Mouse (Mus musculus) G1E (cell line): Measurements from ENCODE around the gene Ahsa2. TPM values are rescaled to one million over a fixed set of nuclear protein-coding genes. Genes with fewer than 3 reads are reported as not detected.
A peak's percentile ranks its signal among the peaks of the same experiment; 100 is the strongest.
"Not testable (repeated sequence)": the region's sequence is repeated elsewhere in the genome, so short reads cannot be mapped to it uniquely, and the experiment has no call there.

ENCODE experiments used
- ATAC-seq: 2 replicates; pipeline ENCODE4 v1.8.0; 2016; ENCODE audit warnings: mild to moderate bottlenecking; ENCODE audit not compliant: insufficient number of reproducible peaks, poor library complexity, low FRiP score, severe bottlenecking; ENCODE audit errors: extremely low read depth
- DNase-seq: peaks from one replicate; pipeline ENCODE4 v3.0.0; 2012; ENCODE audit warnings: low spot score
- H3K27me3 ChIP-seq: 2 replicates; pipeline ENCODE4 v1.6.1; 2012; ENCODE audit warnings: mild to moderate bottlenecking, low read length, inconsistent platforms; ENCODE audit not compliant: insufficient read depth
- H3K36me3 ChIP-seq: replicated peaks from 2 replicates; pipeline ENCODE3; 2012; ENCODE audit warnings: mild to moderate bottlenecking, inconsistent platforms
- H3K4me1 ChIP-seq: 2 replicates; pipeline ENCODE4 v1.6.1; 2012; ENCODE audit warnings: low read depth, low read length, inconsistent platforms, mixed read lengths; ENCODE audit not compliant: insufficient read depth
- H3K4me3 ChIP-seq: 2 replicates; pipeline ENCODE4 v1.5.1; 2012; ENCODE audit warnings: low read depth, mild to moderate bottlenecking, inconsistent platforms, low read length, moderate library complexity, mixed read lengths
- H3K9me3 ChIP-seq: replicated peaks from 2 replicates; pipeline ENCODE4 v1.6.1; 2012; ENCODE audit warnings: inconsistent platforms
- CTCF ChIP-seq: IDR thresholded peaks from 2 replicates; pipeline ENCODE4 v1.5.1; 2012; ENCODE audit warnings: low read depth, low read length, inconsistent platforms, mixed read lengths
- GATA1 ChIP-seq: IDR thresholded peaks from 2 replicates; pipeline ENCODE4 v1.6.1; 2012; ENCODE audit warnings: borderline replicate concordance, low read length, inconsistent platforms, mixed read lengths
- GATA2 ChIP-seq: IDR thresholded peaks from 2 replicates; pipeline ENCODE4 v1.6.1; 2012; ENCODE audit warnings: low read depth, low read length, inconsistent platforms, borderline replicate concordance
- POLR2AphosphoS5 ChIP-seq: IDR thresholded peaks from 2 replicates; pipeline ENCODE4 v1.6.1; 2012; ENCODE audit warnings: low read depth, low read length, inconsistent platforms; ENCODE audit not compliant: insufficient replicate concordance
- TAL1 ChIP-seq: conservative IDR thresholded peaks from 2 replicates; pipeline ENCODE4 v1.6.1; 2012; ENCODE audit warnings: low read depth, low read length, inconsistent platforms, mixed read lengths
- polyA plus RNA-seq: library from polyadenylated mRNA; stranded (reverse); fragments of >175 nt; gene quantifications from 2 replicates; pipeline ENCODE4 v1.2.3, GENCODE M21; 2012
- total RNA-seq, 2 experiments: library from RNA; stranded (forward) in 1 of 2; stranded (reverse) in 1 of 2; fragments of 200-1000 nt in 1 of 2; fragments of >200 nt in 1 of 2; fragmentation: Nextera tagmentation in 1 of 2; gene quantifications; 2 replicates each; pipeline ENCODE4 v1.2.3; 2014 to 2017

Gene Ahsa2
- total and polyA plus RNA-seq, 3 experiments, result 14.0 to 42.4 (median 36.6) TPM

GRCm38 (mm10) chr11:23498609-23499008, 779 bp upstream of the Ahsa2 start:
- Histone ChIP-seq H3K9me3 (no peaks in the 10 kb centered on the region), H3K27me3 (peaks cover 12% of the 10 kb centered on the region), H3K36me3 (peaks cover 31% of the 10 kb centered on the region), H3K4me1 (peaks cover 38% of the 10 kb centered on the region), H3K4me3 (peak overlapping the region; percentile 99)
- TF ChIP-seq GATA2 (no peak), GATA1 (no peak), CTCF (no peak), TAL1 (no peak), POLR2AphosphoS5 (no peak)
- DNase-seq, result peak; percentile 18
- no peak for ATAC-seq

DNA sequence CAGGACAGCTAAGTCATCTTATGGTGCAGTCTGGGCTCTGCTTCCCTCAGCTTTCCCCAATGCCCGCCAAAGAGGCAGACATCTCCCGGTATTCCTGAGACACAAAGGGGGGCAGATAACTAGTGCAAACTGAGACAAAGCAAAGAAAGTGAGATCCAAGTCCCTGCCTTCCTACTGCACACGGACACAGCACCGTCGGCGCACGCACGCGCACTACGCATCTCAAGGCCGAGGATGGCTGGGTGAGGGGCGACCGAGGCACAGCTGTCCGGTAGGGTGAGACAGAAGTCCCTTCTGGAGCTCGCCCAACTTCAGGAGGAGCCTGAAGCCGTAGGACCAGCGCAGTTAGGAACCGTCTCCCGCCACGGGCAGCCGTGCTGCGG, 504 bp downstream of the Ahsa2 start:
- TF ChIP-seq POLR2AphosphoS5 (no peak), GATA2 (no peak), TAL1 (no peak), CTCF (no peak), GATA1 (no peak)
- H3K4me3 ChIP-seq, result peak overlapping the region; percentile 99
- peaks cover 6% of the 10 kb centered on the region for H3K27me3 ChIP-seq
- H3K4me1 ChIP-seq, result peaks cover 38% of the 10 kb centered on the region
- no peaks in the 10 kb centered on the region for H3K9me3 ChIP-seq
- H3K36me3 ChIP-seq, result peaks cover 44% of the 10 kb centered on the region
- DNase-seq (peak; percentile 45), ATAC-seq (no peak)

GRCm38 (mm10) chr11:23496661-23497060, 1.2 kb downstream of the Ahsa2 start:
- ATAC-seq, result no peak
- H3K4me1 ChIP-seq, result peaks cover 38% of the 10 kb centered on the region
- TF ChIP-seq TAL1, result no peak
- no peak for TF ChIP-seq GATA2
- TF ChIP-seq GATA1, result no peak
- TF ChIP-seq CTCF, result no peak
- no peak for TF ChIP-seq POLR2AphosphoS5

DNA sequence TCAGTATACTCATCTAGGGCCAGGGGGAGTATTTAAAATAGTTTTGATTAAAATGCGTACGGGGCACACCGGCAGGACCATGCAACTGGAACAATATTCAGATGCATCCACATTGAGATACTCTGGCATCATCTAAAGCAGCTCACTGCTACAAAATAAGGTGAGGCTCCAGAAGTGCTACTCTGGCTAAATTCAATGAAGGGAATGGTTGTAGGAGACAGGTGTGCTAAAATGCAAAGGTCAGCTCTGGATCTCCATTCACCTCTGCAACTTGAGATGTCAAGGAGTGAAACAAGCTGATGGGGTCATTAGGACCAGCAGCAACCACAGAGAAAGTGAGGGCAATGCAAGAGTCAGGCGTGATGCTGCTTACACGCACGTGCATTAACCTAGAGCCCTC, 2.6 kb downstream of the Ahsa2 start:
- Histone ChIP-seq H3K9me3 (no peaks in the 10 kb centered on the region), H3K4me3 (no peak overlapping the region), H3K4me1 (peaks cover 38% of the 10 kb centered on the region), H3K27me3 (0 out of 2 replicates have a peak, but pooled peaks cover 3% of the 10 kb centered on the region), H3K36me3 (peaks cover 65% of the 10 kb centered on the region)
- DNase-seq (no peak), ATAC-seq (no peak)
- TF ChIP-seq TAL1 (no peak), POLR2AphosphoS5 (no peak), GATA1 (no peak), GATA2 (no peak), CTCF (no peak)

More at GRCm38 (mm10) chr11:23496661-23497060, 1.2 kb downstream of the Ahsa2 start:
- Histone ChIP-seq H3K9me3 (no peaks in the 10 kb centered on the region), H3K36me3 (peaks cover 50% of the 10 kb centered on the region), H3K27me3 (peaks cover 6% of the 10 kb centered on the region), H3K4me3 (peak overlapping the region; percentile 99; the same call in 1 of the 2 replicates)
- no peak for DNase-seq

DNA sequence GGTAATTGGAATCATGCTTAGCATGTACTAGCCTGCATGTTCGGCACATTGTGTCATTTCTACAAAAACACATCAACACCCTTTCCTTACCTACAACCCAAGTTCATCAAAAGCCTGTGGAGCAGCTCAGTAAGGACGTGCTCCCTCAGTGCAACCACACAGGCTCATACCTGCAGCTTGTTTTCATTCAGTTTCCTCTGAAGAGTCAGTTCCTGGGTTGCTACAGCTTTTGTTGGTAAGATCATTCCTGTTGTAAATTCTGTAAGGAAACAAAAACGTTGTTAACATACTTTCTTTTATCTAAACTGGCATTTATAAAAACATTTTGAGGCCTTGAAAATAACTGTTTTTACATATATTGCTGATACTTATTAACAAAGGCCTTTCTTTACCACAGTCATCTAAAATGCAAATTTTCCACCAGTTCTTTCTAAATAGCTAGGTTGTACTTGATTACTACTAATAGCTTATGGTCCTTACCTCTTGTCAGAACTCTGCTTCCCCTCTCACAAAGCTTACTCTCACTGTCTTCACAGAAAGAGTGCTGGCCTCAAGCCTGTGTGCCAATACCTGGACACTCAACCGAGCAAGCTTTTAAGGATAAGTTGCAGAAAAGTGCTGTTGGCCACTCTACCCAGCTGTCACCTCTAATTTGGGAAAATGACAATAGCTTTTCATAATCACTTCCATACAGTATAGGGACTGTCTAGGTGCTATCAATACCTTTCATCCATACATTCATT, 5.6 kb downstream of the Ahsa2 start:
- Histone ChIP-seq H3K36me3 (peaks cover 95% of the 10 kb centered on the region), H3K27me3 (no peaks in the 10 kb centered on the region), H3K9me3 (no peaks in the 10 kb centered on the region), H3K4me1 (peaks cover 31% of the 10 kb centered on the region), H3K4me3 (no peak overlapping the region)
- no peak for ATAC-seq
- TF ChIP-seq TAL1, result no peak
- DNase-seq, result no peak

DNA sequence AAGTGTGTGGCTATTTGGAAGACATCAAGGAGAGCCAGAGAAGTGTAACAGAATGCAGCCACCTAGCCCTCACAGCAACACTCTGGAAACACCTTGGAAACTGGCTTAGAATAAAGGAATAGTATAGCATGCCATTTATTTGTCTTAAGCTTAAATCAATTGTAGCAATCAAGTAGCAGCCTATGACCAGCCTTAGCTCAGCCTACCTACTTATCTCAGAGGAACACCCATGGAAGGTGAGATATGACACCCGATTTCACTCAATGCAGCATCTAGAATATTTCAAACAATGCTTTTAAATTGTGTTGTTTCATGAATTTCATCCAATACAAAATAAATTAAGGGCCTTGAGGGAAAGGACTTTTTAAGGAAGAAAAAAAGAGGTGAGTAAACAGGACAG, 7.9 kb downstream of the Ahsa2 start:
- TF ChIP-seq POLR2AphosphoS5 (no peak), GATA2 (no peak)
- no peak for DNase-seq
- Histone ChIP-seq H3K4me3 (no peak overlapping the region), H3K4me1 (peaks cover 11% of the 10 kb centered on the region; the same call in 1 of the 2 replicates), H3K27me3 (no peaks in the 10 kb centered on the region), H3K9me3 (no peaks in the 10 kb centered on the region), H3K36me3 (peaks cover 93% of the 10 kb centered on the region)
- no peak for ATAC-seq

GRCm38 (mm10) chr11:23465862-23466261, 32.0 kb downstream of the Ahsa2 start:
- not testable (repeated sequence) for ATAC-seq, H3K4me1 ChIP-seq, DNase-seq, H3K27me3 ChIP-seq, H3K4me3 ChIP-seq, H3K9me3 ChIP-seq
- H3K36me3 ChIP-seq, result peaks cover 64% of the 10 kb centered on the region

Other genes with a start within 250 kb of the Ahsa2 start
- 213 and 219 TPM in 2 replicates for gene Xpo1, start 242.0 kb downstream of the Ahsa2 start, total RNA-seq (2014; fragmentation: Nextera tagmentation)
- gene Xpo1, start 242.0 kb downstream of the Ahsa2 start, total RNA-seq (2017), result 281 and 334 TPM in 2 replicates
- gene Xpo1, start 242.0 kb downstream of the Ahsa2 start, polyA plus RNA-seq, result 31.2 and 34.3 TPM in 2 replicates
- 148 and 165 TPM in 2 replicates for gene Usp34, start 191.1 kb downstream of the Ahsa2 start, total RNA-seq (2014; fragmentation: Nextera tagmentation)
- gene Usp34, start 191.1 kb downstream of the Ahsa2 start, total RNA-seq (2017), result 52.0 and 54.8 TPM in 2 replicates
- gene Usp34, start 191.1 kb downstream of the Ahsa2 start, polyA plus RNA-seq, result 1.3 and 2.5 TPM in 2 replicates
- not detected in 2 replicates for gene 1700093K21Rik, start 23.1 kb upstream of the Ahsa2 start, total RNA-seq (2014; fragmentation: Nextera tagmentation)
- gene 1700093K21Rik, start 23.1 kb upstream of the Ahsa2 start, total RNA-seq (2017), result not detected in 2 replicates
- not detected in 2 replicates for gene 1700093K21Rik, start 23.1 kb upstream of the Ahsa2 start, polyA plus RNA-seq
- gene 0610010F05Rik, start 135.6 kb upstream of the Ahsa2 start, total RNA-seq (2014; fragmentation: Nextera tagmentation), result 42.1 and 50.9 TPM in 2 replicates
- gene 0610010F05Rik, start 135.6 kb upstream of the Ahsa2 start, total RNA-seq (2017), result 36.5 and 43.9 TPM in 2 replicates
- 3.3 and 5.5 TPM in 2 replicates for gene 0610010F05Rik, start 135.6 kb upstream of the Ahsa2 start, polyA plus RNA-seq
- 50.6 and 54.6 TPM in 2 replicates for gene Pus10, start 167.6 kb upstream of the Ahsa2 start, total RNA-seq (2014; fragmentation: Nextera tagmentation)
- 38.7 and 50.9 TPM in 2 replicates for gene Pus10, start 167.6 kb upstream of the Ahsa2 start, total RNA-seq (2017)
- gene Pus10, start 167.6 kb upstream of the Ahsa2 start, polyA plus RNA-seq, result 4.2 and 7.0 TPM in 2 replicates
- 26.7 and 35.2 TPM in 2 replicates for gene Pex13, start 167.9 kb upstream of the Ahsa2 start, total RNA-seq (2014; fragmentation: Nextera tagmentation)
- 16.4 and 18.1 TPM in 2 replicates for gene Pex13, start 167.9 kb upstream of the Ahsa2 start, total RNA-seq (2017)
- gene Pex13, start 167.9 kb upstream of the Ahsa2 start, polyA plus RNA-seq, result 16.3 and 16.7 TPM in 2 replicates